Mouse (Mus musculus): ENCODE measurements around the gene Trhr2.

GRCm38 (mm10) chr8:122325196-122325595 is 35.4 kb downstream of the Trhr2 start:
- no peak for TF ChIP-seq POLR2A (IDR thresholded peaks at IDR 0.05; ENCODE audit: low read depth, low read length)
- no peak for TF ChIP-seq CTCF (IDR thresholded peaks at IDR 0.05; ENCODE audit: extremely low read depth, insufficient read length, insufficient replicate concordance, low read depth, low read length)
